Mouse (Mus musculus) hindbrain, postnatal 0 days (tissue): ENCODE results near the gene Baz2b. TPM values are rescaled to one million over a fixed set of nuclear protein-coding genes. Genes with fewer than 3 reads are reported as not detected.
A peak's percentile ranks its signal among the peaks of the same experiment; 100 is the strongest.

Source experiments
- ATAC-seq: fragments of 200-750 bp; cut with Nextera tagmentation; 2 replicates; pipeline ENCODE4 v1.8.0; 2017; ENCODE audit warnings: mild to moderate bottlenecking, moderate TSS enrichment, moderate library complexity
- DNase-seq: peaks from one replicate; pipeline ENCODE4 v3.0.0-alpha.2; 2015; ENCODE audit warnings: low spot score
- H3K27ac ChIP-seq: fragments of 300-500 bp; sonication (generic); 2 replicates; pipeline ENCODE4 v1.5.1; 2014; ENCODE audit warnings: mild to moderate bottlenecking
- H3K27me3 ChIP-seq: fragments of 300-500 bp; sonication (generic); 2 replicates; pipeline ENCODE4 v1.6.1; 2014; ENCODE audit warnings: low read length, mixed read lengths; ENCODE audit not compliant: insufficient read depth
- H3K36me3 ChIP-seq: fragments of 300-500 bp; sonication (generic); 2 replicates; pipeline ENCODE4 v1.6.1; 2014; ENCODE audit warnings: low read length, mixed read lengths; ENCODE audit not compliant: insufficient read depth
- H3K4me1 ChIP-seq: fragments of 300-500 bp; sonication (generic); 2 replicates; pipeline ENCODE4 v1.6.1; 2014; ENCODE audit warnings: antibody characterized with exemption, low read length, mixed read lengths; ENCODE audit not compliant: insufficient read depth
- H3K4me2 ChIP-seq: fragments of 300-500 bp; sonication (generic); 2 replicates; pipeline ENCODE4 v1.6.1; 2014; ENCODE audit warnings: low read depth, mild to moderate bottlenecking, low read length, moderate library complexity, mixed read lengths
- H3K4me3 ChIP-seq: fragments of 300-500 bp; sonication (generic); 2 replicates; pipeline ENCODE4 v1.5.1; 2014; ENCODE audit warnings: low read length
- H3K9ac ChIP-seq: fragments of 300-500 bp; sonication (generic); replicated peaks from 2 replicates; pipeline ENCODE4 v1.6.1; 2014; ENCODE audit warnings: mild to moderate bottlenecking, low read length, moderate library complexity, mixed read lengths
- H3K9me3 ChIP-seq: fragments of 300-500 bp; sonication (generic); 2 replicates; pipeline ENCODE4 v1.6.1; 2016; ENCODE audit warnings: low read length, mixed read lengths
- CTCF ChIP-seq: IDR thresholded peaks from 2 replicates; pipeline ENCODE4 v1.5.1; 2016; ENCODE audit warnings: antibody characterized with exemption, control low read depth, low read depth
- WGBS: fragments of 180-500 bp; shearing (Covaris S2); extraction: QIAGEN DNeasy Blood & Tissue Kit; methylation state at CpG from one replicate; pipeline ENCODE4 v1.1.7; 2014; 5-methylcytosine and 5-hydroxymethylcytosine counted together
- polyA plus RNA-seq: library from polyadenylated mRNA; unstranded; fragments of >200 nt; fragmentation: Nextera tagmentation; extraction: Ambion mirVana; gene quantifications from 2 replicates; pipeline ENCODE4 v1.2.1, GENCODE M21; 2015
- total RNA-seq: library from RNA; depleted of rRNA; stranded (reverse); fragments of >200 nt; gene quantifications from 2 replicates; pipeline ENCODE4 v1.2.3, GENCODE M21; 2014

Gene Baz2b
- total and polyA plus RNA-seq, 2 experiments from 2014 or later: 62.3 to 71.3 TPM

DNA sequence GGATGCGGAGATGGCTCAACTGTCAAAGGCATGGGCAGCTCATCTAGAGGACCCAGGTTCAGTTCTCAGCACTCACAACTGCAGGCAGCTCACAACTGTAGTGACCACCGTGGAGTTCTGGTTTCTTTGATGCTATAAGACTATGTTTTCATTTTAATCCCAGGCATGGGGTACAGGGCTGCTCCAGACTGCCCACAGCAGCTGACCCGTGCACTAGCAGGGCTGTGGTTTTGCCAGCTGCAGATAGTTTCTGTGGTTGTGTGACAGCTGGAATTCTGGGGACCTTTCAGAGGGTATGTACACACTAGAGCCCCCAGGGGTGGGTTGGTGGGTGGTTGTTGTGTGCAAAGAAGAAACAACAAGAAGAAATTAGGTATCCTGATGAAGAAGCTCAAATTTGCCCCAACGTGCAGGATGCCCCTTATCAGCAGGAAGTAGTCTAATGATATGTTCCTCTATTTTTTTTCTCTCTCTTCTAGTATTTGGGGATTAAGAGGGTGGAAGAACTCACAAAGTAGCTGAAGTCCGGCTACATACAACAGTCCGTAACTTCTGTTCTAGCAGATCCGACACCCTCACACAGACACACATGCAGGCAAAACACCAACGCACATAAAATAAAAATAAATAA is 6.6 kb downstream of the Baz2b start:
- WGBS: 91% methylated on average over 8 of the region's 8 CpGs
- Histone ChIP-seq H3K4me1 (0 out of 2 replicates have a peak, but pooled peaks cover 5% of the 10 kb centered on the region), H3K9ac (no peak overlapping the region), H3K4me2 (no peak overlapping the region), H3K9me3 (no peaks in the 10 kb centered on the region), H3K27me3 (no peaks in the 10 kb centered on the region), H3K36me3 (no peaks in the 10 kb centered on the region), H3K27ac (no peak overlapping the region), H3K4me3 (no peak overlapping the region)
- TF ChIP-seq CTCF: no peak
- DNase-seq: no peak
- no peak for ATAC-seq

DNA sequence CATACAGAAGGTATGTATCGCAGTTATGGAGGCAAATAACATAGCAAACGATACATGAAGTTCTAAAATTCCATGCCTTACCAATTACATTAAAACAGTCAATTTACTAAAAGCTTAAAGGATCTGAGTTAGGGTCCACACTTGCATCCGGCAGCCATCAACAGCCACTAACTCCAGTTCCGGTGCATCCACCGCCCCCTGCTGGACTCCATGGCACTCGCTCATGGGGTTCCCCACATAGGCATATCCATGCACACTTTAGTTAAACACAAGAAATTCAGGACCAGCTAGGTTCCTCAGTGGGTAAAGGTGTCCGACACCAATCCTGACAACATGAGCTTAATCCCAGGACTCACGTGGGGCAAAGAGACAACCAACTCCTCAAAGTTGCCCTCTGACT is 9.0 kb downstream of the Baz2b start:
- no peaks in the 10 kb centered on the region for H3K4me1 ChIP-seq

DNA sequence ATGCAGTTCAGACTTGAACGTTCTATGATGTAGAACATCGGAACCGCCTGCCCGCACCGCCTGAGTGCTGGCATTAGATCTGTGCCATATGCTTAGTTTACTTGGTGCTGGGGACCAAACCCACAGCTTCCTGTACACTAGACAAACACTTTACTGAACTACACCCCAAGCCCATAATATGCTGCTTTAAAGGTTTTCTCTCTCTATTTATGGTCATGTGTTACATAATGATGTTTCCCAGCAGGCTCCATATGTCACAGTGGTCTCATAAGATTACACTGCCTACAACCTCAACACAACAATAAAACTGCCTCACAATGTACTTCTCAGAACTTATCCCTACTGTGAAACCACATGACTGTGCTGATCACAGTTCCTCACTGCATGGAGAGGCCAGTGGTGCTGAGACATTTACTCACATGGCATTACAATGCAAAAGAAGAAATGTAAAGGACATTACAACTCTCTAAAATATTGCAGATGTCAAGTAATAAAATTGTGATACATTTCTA is 9.5 kb downstream of the Baz2b start:
- Histone ChIP-seq H3K36me3 (no peaks in the 10 kb centered on the region), H3K27me3 (no peaks in the 10 kb centered on the region), H3K4me1 (no peaks in the 10 kb centered on the region), H3K9ac (no peak overlapping the region), H3K4me3 (no peak overlapping the region), H3K9me3 (no peaks in the 10 kb centered on the region), H3K4me2 (no peak overlapping the region), H3K27ac (no peak overlapping the region)
- ATAC-seq (no peak), DNase-seq (no peak)
- no peak for TF ChIP-seq CTCF
- WGBS: 95% methylated on average over 5 of the region's 5 CpGs

More for the DNA sequence above, 9.0 kb downstream of the Baz2b start:
- peak; percentile 60 for DNase-seq
- Histone ChIP-seq H3K36me3 (no peaks in the 10 kb centered on the region), H3K9me3 (no peaks in the 10 kb centered on the region), H3K4me2 (no peak overlapping the region), H3K27ac (no peak overlapping the region), H3K27me3 (no peaks in the 10 kb centered on the region), H3K9ac (no peak overlapping the region), H3K4me3 (no peak overlapping the region)
- peak; percentile 71 for TF ChIP-seq CTCF
- WGBS: 56% methylated on average over 8 of the region's 8 CpGs
- no peak for ATAC-seq

DNA sequence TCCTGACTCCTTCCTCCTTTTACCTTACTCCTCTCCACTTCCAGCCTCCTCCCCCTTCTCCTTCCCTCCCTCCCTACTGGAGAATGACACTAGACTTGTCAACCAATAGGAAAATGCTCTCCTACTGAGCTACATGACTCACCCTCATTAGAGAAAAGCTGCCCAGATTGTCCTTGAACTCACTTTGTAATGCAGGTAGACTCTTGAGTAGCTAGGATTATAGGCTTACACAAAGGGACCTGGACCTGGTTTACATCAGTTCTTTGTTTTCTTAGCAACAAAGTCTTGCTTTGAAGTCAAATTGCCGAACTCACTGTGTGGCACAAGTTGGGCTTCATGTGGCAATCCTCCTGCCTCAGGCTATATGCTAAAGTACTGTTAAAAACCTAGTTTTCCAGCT is 12.8 kb downstream of the Baz2b start:
- Histone ChIP-seq H3K4me3 (no peak overlapping the region), H3K4me1 (no peaks in the 10 kb centered on the region), H3K27ac (no peak overlapping the region), H3K9ac (no peak overlapping the region), H3K4me2 (no peak overlapping the region), H3K36me3 (no peaks in the 10 kb centered on the region), H3K27me3 (no peaks in the 10 kb centered on the region), H3K9me3 (no peaks in the 10 kb centered on the region)
- DNase-seq (no peak), ATAC-seq (no peak)
- TF ChIP-seq CTCF: no peak
- WGBS: 65% methylated on average over 1 of the region's 1 CpGs

DNA sequence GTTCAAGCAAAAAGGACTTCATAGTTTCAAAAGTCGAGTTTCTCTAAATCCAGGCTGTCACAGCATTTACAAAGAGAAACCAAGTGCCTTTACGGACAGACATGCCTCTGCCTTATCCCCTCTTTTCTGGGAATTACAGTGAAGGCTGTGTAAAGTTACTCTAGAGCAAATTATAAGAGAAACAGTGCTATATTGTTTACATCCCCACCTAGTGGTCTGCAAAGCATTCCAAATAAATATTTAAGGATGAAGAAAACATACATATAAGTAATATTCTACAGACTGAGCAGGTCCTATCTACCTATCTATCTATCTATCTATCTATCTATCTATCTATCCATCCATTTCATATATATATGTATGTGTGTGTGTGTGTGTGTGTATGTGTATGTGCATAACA is 27.9 kb downstream of the Baz2b start:
- no peaks in the 10 kb centered on the region for H3K27me3 ChIP-seq
- no peaks in the 10 kb centered on the region for H3K36me3 ChIP-seq
- no peak overlapping the region for H3K4me2 ChIP-seq
- no peaks in the 10 kb centered on the region for H3K9me3 ChIP-seq
- H3K4me3 ChIP-seq: no peak overlapping the region
- DNase-seq (no peak), ATAC-seq (no peak)
- H3K4me1 ChIP-seq: no peaks in the 10 kb centered on the region
- WGBS: 47% methylated on average over 2 of the region's 2 CpGs
- no peak overlapping the region for H3K9ac ChIP-seq
- no peak overlapping the region for H3K27ac ChIP-seq
- peak; percentile 32; the same call in 1 of the 2 replicates for TF ChIP-seq CTCF

DNA sequence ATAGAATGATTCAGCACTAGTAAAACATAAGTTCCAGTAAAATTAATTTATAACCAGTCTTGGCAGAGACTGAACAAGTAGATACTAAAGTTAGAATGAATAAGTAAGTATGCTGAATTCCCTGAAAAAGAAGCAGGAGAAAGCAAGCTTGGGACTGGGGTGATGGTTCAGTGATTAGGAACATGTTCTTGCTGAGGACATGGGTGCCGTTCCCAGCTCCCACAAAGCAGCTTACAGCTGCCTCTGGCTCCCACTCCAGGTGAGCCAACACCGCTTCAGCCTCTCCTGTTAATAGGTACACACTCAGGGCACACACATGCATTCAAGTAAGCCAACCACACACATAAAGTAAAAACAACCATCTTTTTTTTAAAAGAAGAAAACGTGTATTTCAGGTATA is 32.1 kb downstream of the Baz2b start:
- Histone ChIP-seq H3K4me2 (no peak overlapping the region), H3K9ac (no peak overlapping the region), H3K27me3 (no peaks in the 10 kb centered on the region), H3K36me3 (no peaks in the 10 kb centered on the region), H3K27ac (no peak overlapping the region), H3K9me3 (no peaks in the 10 kb centered on the region), H3K4me1 (no peaks in the 10 kb centered on the region), H3K4me3 (no peak overlapping the region)
- DNase-seq (no peak), ATAC-seq (no peak)
- 80% methylated on average over 3 of the region's 3 CpGs for WGBS
- no peak for TF ChIP-seq CTCF

DNA sequence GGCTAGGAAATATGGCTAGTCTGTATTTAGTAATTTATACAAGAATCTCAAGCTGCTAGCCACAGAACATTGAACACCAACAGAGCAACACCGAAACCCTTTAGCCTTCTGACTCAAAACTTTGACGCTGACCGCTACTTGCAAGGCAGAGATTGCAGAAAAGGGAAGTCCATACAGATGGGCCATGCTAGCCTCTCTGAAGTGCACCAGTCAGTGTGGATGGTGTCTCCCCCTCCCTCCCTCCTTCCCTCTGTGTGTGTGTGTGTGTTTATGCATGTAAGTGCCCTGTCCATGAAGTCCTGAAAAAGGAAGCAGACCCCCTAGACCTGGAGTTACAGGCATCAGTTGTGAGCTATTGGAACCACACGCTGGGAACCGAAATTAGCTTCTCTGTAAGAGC is 33.6 kb downstream of the Baz2b start:
- no peak overlapping the region for H3K4me2 ChIP-seq
- no peak overlapping the region for H3K4me3 ChIP-seq
- no peak for TF ChIP-seq CTCF
- no peaks in the 10 kb centered on the region for H3K27me3 ChIP-seq
- DNase-seq (no peak), ATAC-seq (no peak)
- no peak overlapping the region for H3K9ac ChIP-seq
- no peaks in the 10 kb centered on the region for H3K36me3 ChIP-seq
- H3K27ac ChIP-seq: no peak overlapping the region
- no peaks in the 10 kb centered on the region for H3K9me3 ChIP-seq
- no peaks in the 10 kb centered on the region for H3K4me1 ChIP-seq
- 89% methylated on average over 5 of the region's 5 CpGs for WGBS
